Mouse (Mus musculus) CH12.LX (cell line): ENCODE measurements around the gene Sin3a.

Source experiments
- BHLHE40 ChIP-seq: IDR thresholded peaks from 2 replicates; pipeline ENCODE4 v1.6.1; 2011; ENCODE audit warnings: mild to moderate bottlenecking, low read depth, low read length, improper control_type of control experiment
- CHD1 ChIP-seq: IDR thresholded peaks from 2 replicates; pipeline ENCODE4 v1.6.1; 2012; ENCODE audit warnings: low read depth, low read length, improper control_type of control experiment, inconsistent platforms
- CTCF ChIP-seq, 2 experiments: IDR thresholded peaks in 1 of 2; conservative IDR thresholded peaks in 1 of 2; 2 replicates each; pipeline ENCODE4 v1.5.1; 2011 to 2012; ENCODE audit warnings: low read depth in 2 of 2, low read length in 2 of 2, improper control_type of control experiment in 1 of 2, inconsistent platforms in 1 of 2, mild to moderate bottlenecking in 1 of 2, moderate library complexity in 1 of 2
- E2F4 ChIP-seq: IDR thresholded peaks from 2 replicates; pipeline ENCODE4 v1.6.1; 2011; ENCODE audit warnings: low read depth, low read length, improper control_type of control experiment; ENCODE audit not compliant: insufficient replicate concordance
- JUND ChIP-seq: conservative IDR thresholded peaks from 2 replicates; pipeline ENCODE4 v1.6.1; 2011; ENCODE audit warnings: low read depth, low read length, improper control_type of control experiment
- KAT2A ChIP-seq: IDR thresholded peaks from 2 replicates; pipeline ENCODE4 v1.6.1; 2012; ENCODE audit warnings: low read length, improper control_type of control experiment, inconsistent platforms; ENCODE audit not compliant: insufficient replicate concordance
- MAZ ChIP-seq: IDR thresholded peaks from 2 replicates; pipeline ENCODE4 v1.6.1; 2012; ENCODE audit warnings: low read depth, mild to moderate bottlenecking, inconsistent platforms, low read length, improper control_type of control experiment, moderate library complexity
- NELFE ChIP-seq: IDR thresholded peaks from 2 replicates; pipeline ENCODE4 v1.6.1; 2011; ENCODE audit warnings: low read depth, low read length, improper control_type of control experiment
- NRF1 ChIP-seq: IDR thresholded peaks from 2 replicates; pipeline ENCODE4 v1.6.1; 2014; ENCODE audit warnings: low read depth, mild to moderate bottlenecking, inconsistent platforms, low read length, improper control_type of control experiment, moderate library complexity
- POLR2A ChIP-seq: IDR thresholded peaks from 2 replicates; pipeline ENCODE4 v1.6.1; 2011; ENCODE audit warnings: low read depth, mild to moderate bottlenecking, improper control_type of control experiment, low read length
- SIN3A ChIP-seq: IDR thresholded peaks from 2 replicates; pipeline ENCODE4 v1.6.1; 2012; ENCODE audit warnings: low read length, improper control_type of control experiment, inconsistent platforms
- TCF12 ChIP-seq: IDR thresholded peaks from 2 replicates; pipeline ENCODE4 v1.6.1; 2014; ENCODE audit warnings: low read depth, mild to moderate bottlenecking, inconsistent platforms, low read length, improper control_type of control experiment
- ZKSCAN1 ChIP-seq: IDR thresholded peaks from 2 replicates; pipeline ENCODE4 v1.6.1; 2012; ENCODE audit warnings: low read depth, inconsistent platforms, low read length, improper control_type of control experiment, borderline replicate concordance

DNA sequence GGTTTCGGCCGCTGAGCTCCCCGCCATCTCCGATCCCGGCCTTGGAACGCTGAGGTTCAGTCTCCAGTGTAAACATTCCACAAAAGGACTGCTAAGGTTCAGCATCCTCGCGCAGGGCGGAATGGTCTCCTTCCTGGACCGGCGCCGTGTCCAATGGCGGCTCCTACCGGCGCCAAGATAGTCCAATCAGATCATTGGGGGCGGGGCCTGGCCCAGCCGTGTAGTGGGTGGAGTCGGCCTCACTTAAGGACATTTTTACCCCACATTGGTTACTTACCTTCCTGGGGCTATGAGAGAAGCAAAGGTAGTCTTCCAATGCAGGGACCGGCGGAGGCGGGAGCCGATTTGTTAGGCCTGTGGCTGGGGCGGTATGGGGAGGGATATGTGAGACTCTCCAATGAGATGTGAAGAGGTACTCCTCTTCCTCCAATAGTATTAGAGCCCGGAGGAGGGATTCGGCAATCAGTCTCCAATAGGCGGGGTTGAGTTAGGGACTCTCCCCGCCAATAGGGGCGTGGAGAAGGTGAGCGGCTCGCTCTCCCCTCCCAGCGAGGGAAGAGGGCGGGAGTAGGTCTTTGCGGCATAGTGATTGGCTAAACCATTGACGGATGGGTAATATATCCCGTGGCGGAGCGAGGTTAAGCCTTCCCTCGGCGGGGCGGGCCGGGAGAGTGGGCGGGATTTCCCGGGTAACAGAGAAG lies 4.0 kb downstream of the Sin3a start:
- TF ChIP-seq CTCF (conservative IDR thresholded peaks at IDR 0.05 in 1 of 2, IDR thresholded peaks at IDR 0.05 in 1 of 2; ENCODE audit: low read depth in 2 of 2, low read length in 2 of 2) (no peak), POLR2A (peak; percentile 52), KAT2A (0 out of 2 replicates have a peak, but pooled peaks have one; percentile 50), ZKSCAN1 (no peak), BHLHE40 (no peak), SIN3A (no peak), JUND (no peak), NRF1 (no peak), NELFE (no peak; the same call in 1 of the 2 replicates), TCF12 (no peak), MAZ (peak; percentile 86), E2F4 (no peak; the same call in 1 of the 2 replicates), CHD1 (no peak)
